Mouse (Mus musculus) midbrain, embryonic 15.5 days (tissue): ENCODE measurements around the gene Cabp2. TPM values are rescaled to one million over a fixed set of nuclear protein-coding genes. Genes with fewer than 3 reads are reported as not detected.
"Not testable (repeated sequence)": the region's sequence is repeated elsewhere in the genome, so short reads cannot be mapped to it uniquely, and the experiment has no call there.

Source experiments
- ATAC-seq: fragments of 200-750 bp; cut with Nextera tagmentation; replicated peaks from 2 replicates; pipeline ENCODE4 v1.8.0; 2017; ENCODE audit warnings: moderate TSS enrichment
- H3K27ac ChIP-seq: fragments of 300-500 bp; sonication (generic); 2 replicates; pipeline ENCODE4 v1.5.1; 2015; ENCODE audit warnings: mild to moderate bottlenecking, inconsistent platforms
- H3K27me3 ChIP-seq: fragments of 300-500 bp; sonication (generic); replicated peaks from 2 replicates; pipeline ENCODE4 v1.6.1; 2015; ENCODE audit warnings: inconsistent platforms
- H3K36me3 ChIP-seq: fragments of 300-500 bp; sonication (generic); replicated peaks from 2 replicates; pipeline ENCODE4 v1.6.1; 2015; ENCODE audit warnings: inconsistent platforms
- H3K4me1 ChIP-seq: fragments of 300-500 bp; sonication (generic); 2 replicates; pipeline ENCODE4 v1.6.1; 2015; ENCODE audit warnings: inconsistent platforms
- H3K4me2 ChIP-seq: fragments of 300-500 bp; sonication (generic); 2 replicates; pipeline ENCODE4 v1.6.1; 2015; ENCODE audit warnings: inconsistent platforms, mild to moderate bottlenecking, moderate library complexity
- H3K4me3 ChIP-seq: fragments of 300-500 bp; sonication (generic); 2 replicates; pipeline ENCODE4 v1.5.1; 2015; ENCODE audit warnings: mild to moderate bottlenecking, inconsistent platforms
- H3K9ac ChIP-seq: fragments of 300-500 bp; sonication (generic); 2 replicates; pipeline ENCODE4 v1.6.1; 2015; ENCODE audit warnings: mild to moderate bottlenecking, inconsistent platforms
- H3K9me3 ChIP-seq: fragments of 300-500 bp; sonication (generic); 2 replicates; pipeline ENCODE4 v1.6.1; 2016; ENCODE audit warnings: inconsistent platforms
- WGBS: fragments of 180-500 bp; shearing (Covaris S2); methylation state at CpG from one replicate; pipeline ENCODE4 v1.1.7; 2015; ENCODE audit warnings: mixed read lengths; 5-methylcytosine and 5-hydroxymethylcytosine counted together
- polyA plus RNA-seq: library from polyadenylated mRNA; unstranded; fragments of >200 nt; fragmentation: Nextera tagmentation; extraction: Ambion mirVana; gene quantifications from 2 replicates; pipeline ENCODE4 v1.2.1, GENCODE M21; 2015

Gene Cabp2
- polyA plus RNA-seq, 1 experiment from 2014 or later: 0.22 TPM

DNA sequence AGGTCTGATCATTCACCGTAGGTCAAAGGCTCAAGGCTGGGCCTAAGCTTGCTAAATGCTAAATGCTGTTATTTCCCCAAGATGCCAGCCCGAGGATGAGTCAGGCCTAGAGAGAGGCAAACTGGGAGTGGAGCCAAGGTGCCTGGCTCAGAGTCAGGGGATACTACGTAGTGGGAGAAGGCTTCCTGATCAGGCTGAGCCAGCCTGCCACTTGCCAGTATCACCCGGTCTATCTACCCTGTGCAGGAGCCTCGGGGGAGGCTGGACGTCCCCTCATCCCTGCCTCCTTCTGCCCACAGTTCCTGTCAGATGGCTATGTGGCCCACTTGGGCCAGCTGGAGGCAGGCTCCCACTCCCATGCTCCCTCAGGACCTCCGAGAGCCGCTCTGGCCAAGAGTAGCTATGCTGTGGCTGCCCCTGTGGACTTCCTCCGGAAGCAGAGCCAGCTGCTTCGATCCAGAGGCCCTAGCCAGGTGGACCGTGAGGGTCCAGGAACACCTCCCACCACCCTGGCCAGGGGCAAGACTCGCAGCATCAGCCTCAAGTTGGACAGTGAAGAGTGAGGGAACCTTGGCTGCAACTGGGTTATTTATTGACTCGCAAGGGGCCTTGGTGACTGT lies 31.9 kb downstream of the Cabp2 start:
- no peak for ATAC-seq
- Histone ChIP-seq H3K4me1 (no peaks in the 10 kb centered on the region), H3K9ac (no peak overlapping the region), H3K4me2 (no peak overlapping the region), H3K27me3 (no peaks in the 10 kb centered on the region), H3K36me3 (peaks cover 61% of the 10 kb centered on the region), H3K27ac (no peak overlapping the region), H3K4me3 (no peak overlapping the region), H3K9me3 (no peaks in the 10 kb centered on the region)
- WGBS: 84% methylated on average over 13 of the region's 13 CpGs

DNA sequence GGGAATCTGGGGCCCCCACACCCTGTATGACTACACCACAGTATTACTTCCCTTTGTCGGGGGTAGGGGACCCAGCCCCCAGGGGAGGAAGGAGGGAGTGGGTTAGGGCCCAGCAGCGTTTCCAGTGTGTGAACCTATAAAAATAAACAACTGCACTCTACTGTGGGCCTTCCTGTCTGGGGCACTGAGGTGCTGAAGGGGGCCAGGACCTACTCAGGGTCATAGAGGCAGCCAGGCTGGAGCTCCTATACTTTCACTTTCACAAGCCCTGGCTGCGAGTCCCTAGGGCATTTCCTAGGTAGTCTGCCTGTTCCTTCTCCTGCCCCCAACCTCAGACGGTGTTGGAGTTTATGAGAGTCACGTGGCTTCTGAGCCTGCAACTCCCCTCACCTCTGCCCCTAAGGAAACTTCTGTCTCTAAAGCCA lies 32.4 kb downstream of the Cabp2 start:
- Histone ChIP-seq H3K36me3 (peaks cover 61% of the 10 kb centered on the region), H3K4me3 (no peak overlapping the region)
- WGBS: 75% methylated on average over 5 of the region's 5 CpGs

DNA sequence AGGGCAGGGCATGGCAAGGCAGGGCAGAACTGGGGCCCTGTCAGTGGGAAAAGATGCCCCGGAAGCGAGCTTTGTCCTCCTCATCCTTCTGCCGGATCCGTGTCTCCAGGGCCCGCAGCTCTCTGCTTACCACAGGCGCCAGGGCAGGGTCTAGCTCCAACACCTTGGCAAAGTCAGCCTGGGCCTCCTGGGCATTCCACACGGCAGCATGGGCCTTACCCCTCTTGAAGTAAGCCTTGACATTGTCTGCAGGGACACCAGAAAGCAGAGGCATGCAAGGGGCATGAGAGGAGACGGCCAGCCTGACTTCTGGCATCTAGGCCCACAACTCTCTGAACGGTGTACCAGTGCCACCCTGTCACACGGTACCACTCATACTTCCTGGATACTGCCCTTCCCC lies 33.2 kb downstream of the Cabp2 start:
- no peaks in the 10 kb centered on the region for H3K4me1 ChIP-seq
- whole genome bisulfite sequencing: 90% methylated on average over 10 of the region's 10 CpGs
- ATAC-seq: no peak
- no peaks in the 10 kb centered on the region for H3K27me3 ChIP-seq
- H3K4me3 ChIP-seq: no peak overlapping the region
- no peaks in the 10 kb centered on the region for H3K9me3 ChIP-seq
- peaks cover 58% of the 10 kb centered on the region for H3K36me3 ChIP-seq
- H3K4me2 ChIP-seq: no peak overlapping the region
- no peak overlapping the region for H3K9ac ChIP-seq
- no peak overlapping the region for H3K27ac ChIP-seq

More for the DNA sequence above, 32.4 kb downstream of the Cabp2 start:
- Histone ChIP-seq H3K27ac (no peak overlapping the region), H3K27me3 (no peaks in the 10 kb centered on the region), H3K4me1 (no peaks in the 10 kb centered on the region), H3K9me3 (no peaks in the 10 kb centered on the region), H3K9ac (no peak overlapping the region), H3K4me2 (no peak overlapping the region)
- no peak; the same call in 1 of the 2 replicates for ATAC-seq

DNA sequence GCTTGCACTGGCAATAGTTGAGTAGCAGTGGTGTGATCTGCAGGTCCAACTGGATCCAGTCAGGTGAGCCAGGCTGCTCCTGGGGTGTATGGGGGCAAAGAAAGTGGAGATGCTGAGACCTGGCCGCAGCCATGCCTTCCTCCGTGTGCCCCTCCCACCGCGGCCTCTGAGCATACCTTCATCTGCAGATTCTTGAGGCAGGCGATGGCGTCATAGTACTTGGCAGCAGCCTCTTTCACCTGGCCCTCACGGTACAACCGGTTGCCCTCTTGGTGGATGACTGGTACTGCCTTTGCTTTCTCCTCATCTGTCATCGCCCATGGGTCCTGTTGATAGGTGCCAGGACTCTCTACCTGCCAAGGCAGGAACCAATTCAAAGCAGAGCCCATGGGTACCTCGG lies 33.8 kb downstream of the Cabp2 start:
- H3K27me3 ChIP-seq: no peaks in the 10 kb centered on the region
- WGBS: 91% methylated on average over 10 of the region's 10 CpGs
- peaks cover 3% of the 10 kb centered on the region; the same call in 1 of the 2 replicates for H3K4me1 ChIP-seq
- no peak for ATAC-seq
- H3K27ac ChIP-seq: no peak overlapping the region
- H3K9me3 ChIP-seq: no peaks in the 10 kb centered on the region
- H3K9ac ChIP-seq: no peak overlapping the region
- peaks cover 56% of the 10 kb centered on the region for H3K36me3 ChIP-seq
- no peak overlapping the region for H3K4me2 ChIP-seq
- H3K4me3 ChIP-seq: no peak overlapping the region

DNA sequence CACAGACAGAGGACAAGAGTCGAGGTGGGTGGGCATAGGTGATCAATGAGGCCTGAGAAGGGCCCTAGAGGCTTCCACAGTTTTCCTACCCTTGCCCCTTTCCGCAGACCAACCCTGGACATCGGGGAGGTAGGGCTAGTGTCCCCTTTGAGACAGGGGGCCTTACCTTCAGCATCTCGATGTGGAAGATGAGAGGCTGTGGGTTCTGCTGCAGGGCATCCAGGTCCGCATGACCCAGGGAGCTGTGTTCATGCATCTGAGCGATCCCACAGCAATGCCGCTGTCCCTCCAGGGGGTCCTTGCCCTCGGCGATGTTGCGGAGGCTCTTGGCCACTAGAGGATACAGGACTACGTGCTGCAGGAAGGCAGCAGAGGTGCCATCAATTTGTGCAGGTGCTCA lies 34.4 kb downstream of the Cabp2 start:
- Histone ChIP-seq H3K4me1 (peaks cover 10% of the 10 kb centered on the region), H3K36me3 (peaks cover 50% of the 10 kb centered on the region), H3K4me2 (no peak overlapping the region), H3K9me3 (no peaks in the 10 kb centered on the region), H3K4me3 (no peak overlapping the region), H3K27ac (no peak overlapping the region), H3K9ac (no peak overlapping the region), H3K27me3 (no peaks in the 10 kb centered on the region)
- ATAC-seq: no peak
- 85% methylated on average over 11 of the region's 11 CpGs for WGBS

DNA sequence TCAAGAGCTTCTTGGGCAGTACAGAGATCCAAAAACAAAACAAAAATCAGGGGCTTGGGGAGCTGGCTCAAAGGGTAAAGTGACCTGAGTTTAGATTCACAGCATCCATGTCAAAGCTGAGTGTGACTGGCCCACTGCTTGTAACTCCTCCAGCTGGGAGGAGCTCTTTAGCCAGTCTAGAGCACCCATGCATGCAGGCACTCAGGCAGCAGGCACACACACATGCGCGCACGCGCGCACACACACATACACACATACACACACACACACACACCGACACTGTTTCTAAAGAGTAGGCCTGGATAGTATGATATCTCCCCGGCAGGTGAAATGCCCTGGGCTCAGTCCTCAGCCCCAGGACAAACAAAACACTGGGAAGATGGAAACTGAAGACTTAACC lies 35.6 kb downstream of the Cabp2 start:
- H3K4me3 ChIP-seq: no peak overlapping the region
- H3K9me3 ChIP-seq: no peaks in the 10 kb centered on the region
- no peaks in the 10 kb centered on the region for H3K27me3 ChIP-seq
- H3K27ac ChIP-seq: no peak overlapping the region
- H3K9ac ChIP-seq: no peak overlapping the region
- no peak overlapping the region for H3K4me2 ChIP-seq
- 93% methylated on average over 7 of the region's 7 CpGs for WGBS
- H3K36me3 ChIP-seq: peaks cover 42% of the 10 kb centered on the region
- no peak for ATAC-seq
- peaks cover 10% of the 10 kb centered on the region for H3K4me1 ChIP-seq

DNA sequence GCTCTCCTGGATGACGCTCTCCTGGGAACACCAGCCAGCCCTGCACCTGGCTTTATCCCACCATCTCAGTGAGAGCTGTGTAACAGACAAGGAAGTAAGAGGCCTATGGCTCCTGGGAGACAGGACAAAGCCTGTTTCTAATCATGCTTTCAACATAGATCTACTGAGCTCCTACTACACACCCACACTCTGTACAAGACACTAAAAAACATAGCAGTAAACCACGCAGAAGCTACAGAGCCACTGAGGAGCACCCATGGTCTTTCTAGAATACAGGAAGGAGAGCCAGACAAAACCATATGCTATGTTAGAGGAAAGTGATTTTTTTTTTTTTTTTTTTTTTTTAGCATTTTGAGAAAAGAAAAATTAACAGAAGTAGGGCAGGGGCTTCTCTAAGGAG lies 37.0 kb downstream of the Cabp2 start:
- WGBS: 98% methylated on average over 2 of the region's 2 CpGs
- Histone ChIP-seq H3K4me2 (no peak overlapping the region), H3K4me3 (no peak overlapping the region), H3K9me3 (no peaks in the 10 kb centered on the region), H3K27me3 (no peaks in the 10 kb centered on the region), H3K36me3 (peaks cover 31% of the 10 kb centered on the region), H3K27ac (no peak overlapping the region), H3K9ac (no peak overlapping the region), H3K4me1 (peaks cover 10% of the 10 kb centered on the region)
- ATAC-seq: no peak

DNA sequence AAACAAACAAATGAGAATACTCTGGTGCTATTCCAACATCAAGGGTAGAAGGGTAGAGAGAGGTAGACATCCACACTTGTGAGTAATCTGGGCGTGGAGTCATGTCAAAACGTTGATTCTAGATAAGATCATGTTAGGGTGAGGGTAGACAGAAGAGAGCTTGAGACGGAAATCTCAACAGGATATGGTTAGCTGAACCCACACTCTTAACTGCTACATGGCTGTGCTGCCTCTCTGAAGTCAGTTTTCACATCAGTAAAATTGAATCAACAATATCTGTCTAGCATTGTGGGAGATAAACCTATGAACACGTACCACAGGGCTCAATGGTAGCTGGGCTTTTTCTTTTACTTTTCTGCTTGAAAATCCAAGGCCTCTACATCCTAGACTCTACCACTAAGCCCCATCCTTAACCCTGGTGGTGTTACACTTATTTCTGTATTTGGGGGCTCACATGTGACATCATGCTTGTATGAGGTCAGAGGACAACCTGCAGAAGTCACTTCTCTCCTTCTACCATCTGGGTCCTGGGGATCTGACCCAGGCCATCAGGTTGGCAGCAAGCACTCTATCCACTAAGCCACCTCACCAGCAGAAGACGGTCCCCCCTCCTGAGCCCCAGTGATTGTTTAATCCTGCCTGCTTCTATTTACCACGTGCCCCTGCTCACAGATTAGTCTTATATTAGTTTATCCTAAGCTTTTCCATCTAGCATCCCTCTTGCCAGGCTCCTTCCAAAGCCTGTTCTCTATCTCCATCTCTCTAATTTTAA lies 38.5 kb downstream of the Cabp2 start:
- no peak overlapping the region for H3K9ac ChIP-seq
- WGBS: 87% methylated on average over 6 of the region's 6 CpGs
- H3K27ac ChIP-seq: no peak overlapping the region
- H3K4me1 ChIP-seq: peaks cover 14% of the 10 kb centered on the region
- no peaks in the 10 kb centered on the region for H3K27me3 ChIP-seq
- ATAC-seq: no peak
- no peaks in the 10 kb centered on the region for H3K9me3 ChIP-seq
- H3K4me2 ChIP-seq: peak overlapping the region; percentile 42; the same call in 1 of the 2 replicates
- no peak overlapping the region for H3K4me3 ChIP-seq
- H3K36me3 ChIP-seq: peaks cover 16% of the 10 kb centered on the region

DNA sequence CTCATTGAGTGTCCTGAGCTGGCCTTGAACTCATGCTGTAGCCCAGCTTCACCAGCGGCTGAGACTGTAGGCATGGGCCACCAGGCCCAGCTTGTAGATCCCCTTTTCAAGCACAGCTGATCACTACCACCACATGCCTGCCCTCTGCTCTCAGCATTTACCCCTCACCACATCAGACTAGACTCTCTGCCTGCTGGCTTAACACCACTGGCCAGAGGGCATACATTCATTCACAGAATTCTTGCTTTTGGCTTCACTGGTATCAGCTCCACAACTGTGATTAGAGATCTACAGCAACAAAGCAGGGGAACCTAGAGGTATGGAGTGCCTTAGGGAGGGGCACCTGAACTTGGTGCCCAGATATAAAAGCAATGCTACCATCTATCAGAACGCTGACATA lies 39.1 kb downstream of the Cabp2 start:
- no peaks in the 10 kb centered on the region for H3K27me3 ChIP-seq
- H3K4me1 ChIP-seq: peaks cover 17% of the 10 kb centered on the region
- H3K9me3 ChIP-seq: no peaks in the 10 kb centered on the region
- H3K9ac ChIP-seq: 0 out of 2 replicates have a peak overlapping the region, but pooled peaks have one; percentile 1
- peak overlapping the region; percentile 22; the same call in 1 of the 2 replicates for H3K27ac ChIP-seq
- 97% methylated on average over 2 of the region's 2 CpGs for WGBS
- peak overlapping the region; percentile 42 for H3K4me2 ChIP-seq
- H3K4me3 ChIP-seq: peak overlapping the region; percentile 46
- peaks cover 10% of the 10 kb centered on the region for H3K36me3 ChIP-seq
- ATAC-seq: peak; percentile 7

DNA sequence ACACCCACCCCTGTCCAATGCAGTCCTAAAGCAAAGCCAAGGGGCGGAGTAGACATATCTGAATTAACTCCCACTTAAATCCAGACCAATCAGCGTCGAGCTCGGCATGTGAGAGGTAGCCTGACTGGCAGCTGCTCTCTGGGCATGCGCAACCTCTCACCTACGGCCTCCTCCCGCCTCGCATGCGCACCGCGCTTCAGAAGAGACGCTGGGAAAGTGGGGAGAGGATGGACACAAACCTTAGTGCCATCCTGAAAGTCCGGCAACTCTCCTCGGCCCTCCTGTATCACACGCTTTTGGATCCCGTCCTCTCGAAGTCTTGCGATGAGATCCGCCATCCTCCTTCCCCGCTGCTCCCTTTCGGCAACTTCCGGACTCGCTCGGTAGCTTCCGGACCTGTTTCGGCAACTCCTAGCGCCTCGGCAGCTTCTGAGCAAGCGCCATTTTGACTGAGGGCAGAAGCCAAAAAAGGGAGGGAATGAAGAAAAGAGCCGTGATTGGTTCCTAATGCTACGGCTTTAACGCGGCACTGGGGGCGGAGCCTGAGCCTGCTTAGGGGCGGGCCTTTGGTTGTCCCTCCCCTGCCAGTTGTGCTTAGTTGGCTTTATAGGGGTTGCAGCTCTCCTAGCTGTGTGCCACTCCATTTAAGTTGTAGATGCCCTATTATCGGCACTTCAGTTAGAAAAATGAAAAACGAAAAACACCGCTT lies 39.9 kb downstream of the Cabp2 start:
- peak; percentile 91 for ATAC-seq
- Histone ChIP-seq H3K4me3 (peak overlapping the region; percentile 46), H3K27ac (peak overlapping the region; percentile 86), H3K4me1 (peaks cover 18% of the 10 kb centered on the region), H3K36me3 (0 out of 2 replicates have a peak, but pooled peaks cover 5% of the 10 kb centered on the region), H3K27me3 (no peaks in the 10 kb centered on the region), H3K9me3 (no peaks in the 10 kb centered on the region), H3K9ac (peak overlapping the region; percentile 49; the same call in 1 of the 2 replicates), H3K4me2 (peak overlapping the region; percentile 42)
- 3% methylated on average over 38 of the region's 38 CpGs for WGBS

DNA sequence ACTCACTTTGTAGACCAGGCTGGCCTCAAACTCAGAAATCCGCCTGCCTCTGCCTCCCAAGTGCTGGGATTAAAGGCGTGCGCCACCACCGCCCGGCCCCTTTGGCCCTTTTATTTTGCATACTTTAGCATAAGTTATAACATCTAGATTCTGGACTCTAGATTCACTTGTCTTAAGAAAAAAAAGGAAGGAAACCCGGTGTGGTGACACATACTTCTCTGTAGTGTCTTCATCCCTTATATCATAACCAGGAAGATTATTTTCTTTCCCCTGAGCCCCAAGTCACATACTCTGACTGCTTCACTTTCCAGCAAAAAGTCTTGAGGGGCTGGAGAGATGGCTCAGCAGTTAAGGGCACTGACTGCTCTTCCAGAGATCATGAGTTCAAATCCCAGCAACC lies 40.5 kb downstream of the Cabp2 start:
- not testable (repeated sequence) for H3K36me3 ChIP-seq, H3K9ac ChIP-seq, H3K27me3 ChIP-seq, H3K9me3 ChIP-seq, ATAC-seq
- H3K4me3 ChIP-seq: peak overlapping the region; percentile 46; the same call in 1 of the 2 replicates
- peaks cover 24% of the 10 kb centered on the region for H3K4me1 ChIP-seq
- H3K27ac ChIP-seq: peak overlapping the region; percentile 86; the same call in 1 of the 2 replicates
- 61% methylated on average over 6 of the region's 6 CpGs for WGBS
- H3K4me2 ChIP-seq: peak overlapping the region; percentile 42
